Mouse (Mus musculus): Measurements from ENCODE around the gene Gm10717. TPM values are rescaled to one million over a fixed set of nuclear protein-coding genes. Genes with fewer than 3 reads are reported as not detected.

The Gm10717 gene
- polyA plus RNA-seq (2015; fragmentation: Nextera tagmentation; extraction: Ambion mirVana), result 0.41 TPM in 1 of 2 replicates, not detected in the other

GRCm38 (mm10) chr9:3024912-3025467 is at the start of gene Gm10717:
Gm10717 (plus strand) TSS chr9:3025417.

GRCm38 (mm10) chr9:3000445-3000972 is 24.7 kb upstream of the Gm10717 start, which contains the start of gene Gm10722:
Gm10722 (plus strand) TSS chr9:3000922.

GRCm38 (mm10) chr9:3002794-3003396 is 22.3 kb upstream of the Gm10717 start, which contains the start of gene Gm11168:
Gm11168 (plus strand) TSS chr9:3003346.

GRCm38 (mm10) chr9:3012733-3013279 is 12.4 kb upstream of the Gm10717 start, which contains the start of gene Gm10721:
Gm10721 (plus strand) TSS chr9:3013140.

GRCm38 (mm10) chr9:3015354-3015753 is 9.9 kb upstream of the Gm10717 start, which contains the start of gene Gm10720:
Gm10720 (plus strand) TSS chr9:3015654.

GRCm38 (mm10) chr9:3017108-3017507 is 8.1 kb upstream of the Gm10717 start, which contains the start of gene Gm10719:
Gm10719 (plus strand) TSS chr9:3017408.

GRCm38 (mm10) chr9:3023312-3023984 is 1.8 kb upstream of the Gm10717 start, which contains the start of gene Gm10718:
Gm10718 (plus strand) TSS chr9:3023547.

GRCm38 (mm10) chr9:3034299-3034698 is 9.1 kb downstream of the Gm10717 start, which contains the start of gene Gm17535:
Gm17535 (plus strand) TSS chr9:3034599.

GRCm38 (mm10) chr9:3036577-3036976 is 11.4 kb downstream of the Gm10717 start, which contains the start of gene Gm10715:
Gm10715 (plus strand) TSS chr9:3036877.

Small RNA genes within 50 kb of the gene (microRNA-seq; reads per million reads assigned to microRNA genes)
- gene Mir101c, result not detected

Other genes with a start within 250 kb of the Gm10717 start
- not detected in 2 replicates for gene Gm10722, start 24.5 kb upstream of the Gm10717 start, polyA plus RNA-seq (2015; fragmentation: Nextera tagmentation; extraction: Ambion mirVana)
- gene Gm11168, start 22.1 kb upstream of the Gm10717 start, polyA plus RNA-seq (2015; fragmentation: Nextera tagmentation; extraction: Ambion mirVana), result not detected in 2 replicates
- not detected in 2 replicates for gene Gm10721, start 12.3 kb upstream of the Gm10717 start, polyA plus RNA-seq (2015; fragmentation: Nextera tagmentation; extraction: Ambion mirVana)
- gene Gm10720, start 9.8 kb upstream of the Gm10717 start, polyA plus RNA-seq (2015; fragmentation: Nextera tagmentation; extraction: Ambion mirVana), result not detected in 2 replicates
- gene Gm10719, start 8.0 kb upstream of the Gm10717 start, polyA plus RNA-seq (2015; fragmentation: Nextera tagmentation; extraction: Ambion mirVana), result 0.38 TPM in 1 of 2 replicates, not detected in the other
- 0.36 TPM in 1 of 2 replicates, not detected in the other for gene Gm10718, start 1.9 kb upstream of the Gm10717 start, polyA plus RNA-seq (2015; fragmentation: Nextera tagmentation; extraction: Ambion mirVana)
- gene Gm17535, start 9.2 kb downstream of the Gm10717 start, polyA plus RNA-seq (2015; fragmentation: Nextera tagmentation; extraction: Ambion mirVana), result not detected in 2 replicates
- not detected in 2 replicates for gene Gm10715, start 11.5 kb downstream of the Gm10717 start, polyA plus RNA-seq (2015; fragmentation: Nextera tagmentation; extraction: Ambion mirVana)